Mouse (Mus musculus) heart, postnatal 25 days (tissue): Measurements from ENCODE around the gene Jade2. TPM values are rescaled to one million over a fixed set of nuclear protein-coding genes. Genes with fewer than 3 reads are reported as not detected.

Source experiments
- DNase-seq: peaks from one replicate; pipeline ENCODE4 v3.0.0; 2022; ENCODE audit warnings: low spot score
- intact Hi-C: fragments of 180-260 bp; cut with DNase I; formaldehyde crosslinking; loops from one replicate; pipeline ENCODE4 v1.15.1; 2025
- total RNA-seq, 2 experiments: library from RNA; stranded (reverse); gene quantifications; 2 replicates each; pipeline ENCODE4 v1.2.3; 2021

Gene Jade2
- total RNA-seq, 2 experiments from 2014 or later, result 6.5 to 8.8 TPM

GRCm38 (mm10) chr11:51858528-51859051, 1.1 kb upstream of the Jade2 start:
- intact Hi-C loops, result loop anchor here (2.0 kb wide), 2 partner anchors 38 to 108 kb away; partner anchors contain the start of gene Cdkn2aipnl
- peak; percentile 85 for DNase-seq

- DNase-seq, result peak; percentile 68
- intact Hi-C loops, result loop anchor here (1.0 to 2.0 kb wide), 3 partner anchors 39 to 109 kb away; partner anchors contain the start of gene Cdkn2aipnl
These were observed 520 bp upstream of the Jade2 start for GRCm38 (mm10) chr11:51857818-51858527.

- intact Hi-C loops, result loop anchor here (1.0 kb wide), 1 partner anchor 60 kb away; no protein-coding TSS in a partner anchor
These were observed 805 bp downstream of the Jade2 start for GRCm38 (mm10) chr11:51856616-51857080.

GRCm38 (mm10) chr11:51855818-51856615, 1.4 kb downstream of the Jade2 start:
- intact Hi-C loops, result loop anchor here (1.0 kb wide), 1 partner anchor 35 kb away; no protein-coding TSS in a partner anchor
- peak; percentile 42 for DNase-seq

More at GRCm38 (mm10) chr11:51856616-51857080, 805 bp downstream of the Jade2 start:
- peak; percentile 47 for DNase-seq

GRCm38 (mm10) chr11:51854981-51855817, 2.3 kb downstream of the Jade2 start:
- intact Hi-C loops, result loop anchor here (1.0 kb wide), 1 partner anchor 34 kb away; no protein-coding TSS in a partner anchor
- DNase-seq, result peak; percentile 55

GRCm38 (mm10) chr11:51852595-51852994, 4.9 kb downstream of the Jade2 start:
- DNase-seq, result no peak
- intact Hi-C loops, result no loop called here

- intact Hi-C loops, result no loop called here
- no peak for DNase-seq
These were observed 5.3 kb downstream of the Jade2 start for GRCm38 (mm10) chr11:51852091-51852521.

- no peak for DNase-seq
- intact Hi-C loops, result no loop called here
These were observed 6.6 kb downstream of the Jade2 start for GRCm38 (mm10) chr11:51850741-51851330.

GRCm38 (mm10) chr11:51848324-51848723, 9.1 kb downstream of the Jade2 start:
- intact Hi-C loops, result no loop called here
- no peak for DNase-seq

- DNase-seq, result no peak
- intact Hi-C loops, result no loop called here
These were observed 9.6 kb downstream of the Jade2 start for GRCm38 (mm10) chr11:51847902-51848301.

- intact Hi-C loops, result no loop called here
- no peak for DNase-seq
These were observed 11.2 kb downstream of the Jade2 start for GRCm38 (mm10) chr11:51845981-51846883.

GRCm38 (mm10) chr11:51844529-51845098, 12.8 kb downstream of the Jade2 start:
- DNase-seq, result no peak
- intact Hi-C loops, result no loop called here

GRCm38 (mm10) chr11:51843898-51844297, 13.6 kb downstream of the Jade2 start:
- intact Hi-C loops, result no loop called here
- DNase-seq, result no peak

GRCm38 (mm10) chr11:51843168-51843567, 14.3 kb downstream of the Jade2 start:
- no peak for DNase-seq

GRCm38 (mm10) chr11:51841149-51841548, 16.3 kb downstream of the Jade2 start:
- intact Hi-C loops, result no loop called here
- DNase-seq, result no peak

More at GRCm38 (mm10) chr11:51843168-51843567, 14.3 kb downstream of the Jade2 start:
- intact Hi-C loops, result no loop called here

- DNase-seq, result no peak
- intact Hi-C loops, result no loop called here
These were observed 16.8 kb downstream of the Jade2 start for GRCm38 (mm10) chr11:51840657-51841056.

GRCm38 (mm10) chr11:51839973-51840372, 17.5 kb downstream of the Jade2 start:
- DNase-seq, result no peak
- intact Hi-C loops, result no loop called here

- no peak for DNase-seq
- intact Hi-C loops, result no loop called here
These were observed 18.3 kb downstream of the Jade2 start for GRCm38 (mm10) chr11:51839106-51839505.
